Mouse (Mus musculus) small intestine, adult 2 months (tissue): Measurements from ENCODE around the gene Tmem138.
A peak's percentile ranks its signal among the peaks of the same experiment; 100 is the strongest.

Experiments used
- CTCF ChIP-seq: fragments of 200-500 bp; IDR thresholded peaks from 2 replicates; pipeline ENCODE4 v1.5.1; 2012; ENCODE audit warnings: low read depth, mild to moderate bottlenecking, control low read depth, inconsistent platforms, low read length, moderate library complexity, mixed read lengths; ENCODE audit not compliant: insufficient replicate concordance, insufficient read length; ENCODE audit errors: extremely low read depth
- POLR2A ChIP-seq: fragments of 200-500 bp; IDR thresholded peaks from 2 replicates; pipeline ENCODE4 v1.6.1; 2012; ENCODE audit warnings: low read depth, mild to moderate bottlenecking, control low read depth, inconsistent platforms, low read length, moderate library complexity

GRCm38 (mm10) chr19:10605293-10605900 lies 28.2 kb upstream of the Tmem138 start, which contains the start of the genes Ddb1 and Tkfc:
- TF ChIP-seq CTCF (peak; percentile 52; the same call in 1 of the 2 replicates), POLR2A (peak; percentile 97)
